Mouse (Mus musculus) heart, adult 8-10 months (tissue): ENCODE results near the gene Pdlim1. TPM values are rescaled to one million over a fixed set of nuclear protein-coding genes. Genes with fewer than 3 reads are reported as not detected.
"Not testable (repeated sequence)": the region's sequence is repeated elsewhere in the genome, so short reads cannot be mapped to it uniquely, and the experiment has no call there.

Experiments used
- DNase-seq: peaks from one replicate; pipeline ENCODE4 v3.0.0; 2022; ENCODE audit warnings: low spot score
- total RNA-seq, 4 experiments: library from RNA; stranded (reverse); gene quantifications; 2 replicates each; pipeline ENCODE4 v1.2.4; 2022

Gene Pdlim1
- total RNA-seq, 4 experiments from 2014 or later: 114 to 157 (median 136) TPM

DNA sequence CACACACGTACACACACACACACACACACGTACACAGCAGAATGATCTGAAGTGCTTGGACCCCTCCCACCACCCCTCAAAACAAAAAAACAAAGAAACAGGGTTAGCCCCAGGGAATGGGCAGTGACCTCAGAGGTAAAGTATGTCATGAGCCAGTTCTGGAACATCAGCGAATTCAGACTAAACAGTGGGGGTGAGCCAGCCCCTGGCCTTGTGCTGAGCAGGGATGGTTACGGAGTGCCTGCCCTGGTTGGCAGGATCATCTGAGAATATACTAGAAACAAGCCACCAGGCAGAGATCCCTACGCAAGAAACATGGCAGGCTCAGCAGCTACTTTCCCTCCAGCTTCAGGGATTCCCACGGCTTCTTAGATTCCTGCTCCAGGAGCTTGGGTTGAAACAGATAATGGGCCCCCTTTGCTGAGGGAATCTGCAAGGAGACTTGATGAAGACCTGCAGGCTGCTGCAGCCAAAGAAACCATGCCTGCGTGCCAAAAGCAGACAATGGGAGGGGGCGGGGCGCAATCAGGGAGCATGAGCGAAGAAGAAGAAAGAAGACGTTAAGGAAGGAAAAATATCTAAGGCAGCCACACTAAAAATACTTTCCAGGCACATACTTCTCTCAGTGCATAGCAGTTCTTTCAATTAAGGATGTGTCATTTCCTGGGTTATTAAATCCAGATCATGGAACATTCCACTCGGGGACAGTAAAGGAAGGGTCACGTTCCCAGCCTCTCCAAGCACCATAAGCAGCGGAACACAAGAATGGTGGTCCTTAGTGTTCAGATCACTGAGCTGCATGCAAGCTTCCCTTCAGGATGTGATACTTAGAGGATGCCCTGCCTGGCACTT lies 30.6 kb downstream of the Pdlim1 start:
- peak; percentile 55 for DNase-seq

DNA sequence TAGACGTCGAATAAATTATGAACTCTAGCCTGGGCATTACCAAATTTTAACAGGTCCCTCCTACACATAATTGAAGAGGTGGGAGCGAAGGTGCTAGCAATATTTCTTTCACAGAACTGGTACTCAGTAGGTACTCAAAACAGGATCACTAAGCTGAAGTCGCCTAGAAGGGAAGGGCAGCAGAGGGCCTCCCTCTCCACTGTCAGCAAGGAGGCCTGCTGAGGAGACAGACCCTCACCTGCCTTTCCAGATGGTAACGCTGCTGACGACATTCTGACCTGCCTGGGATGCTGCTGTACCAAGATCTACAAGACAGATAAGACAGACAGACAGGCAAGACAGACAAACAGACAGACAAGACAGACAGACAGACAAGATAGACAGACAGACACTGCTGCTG lies 31.3 kb downstream of the Pdlim1 start:
- no peak for DNase-seq

DNA sequence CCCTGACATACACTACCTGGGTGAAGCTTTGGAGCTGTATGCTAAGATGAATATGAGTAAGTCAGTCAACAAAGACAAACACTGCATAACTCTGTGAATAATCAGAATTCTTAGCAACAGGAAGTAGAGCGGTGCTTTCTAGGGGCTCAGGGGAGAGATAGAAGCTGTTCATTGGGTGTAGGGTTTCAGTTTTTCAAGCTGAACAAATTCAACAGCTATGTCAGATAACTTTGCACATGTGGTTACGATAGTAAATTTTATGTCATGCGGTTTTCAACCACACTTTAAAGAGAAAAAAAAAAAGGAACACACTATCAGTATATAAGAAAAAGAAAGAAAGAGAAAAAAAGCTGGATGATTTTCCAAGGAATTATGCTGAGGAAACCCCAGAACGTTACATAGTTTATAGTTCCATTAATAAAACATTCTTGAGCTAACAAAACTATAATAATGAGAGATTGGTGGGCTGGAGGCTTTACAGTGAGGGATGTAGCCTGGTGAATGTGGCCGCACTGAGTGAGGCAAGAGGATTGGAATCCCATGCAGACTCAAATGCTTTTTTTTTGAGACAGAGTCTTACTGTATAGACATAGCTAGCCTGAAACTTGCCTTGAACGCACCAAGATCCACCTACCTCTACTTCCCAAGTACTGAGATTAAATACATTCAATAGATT lies 33.3 kb downstream of the Pdlim1 start:
- no peak for DNase-seq

DNA sequence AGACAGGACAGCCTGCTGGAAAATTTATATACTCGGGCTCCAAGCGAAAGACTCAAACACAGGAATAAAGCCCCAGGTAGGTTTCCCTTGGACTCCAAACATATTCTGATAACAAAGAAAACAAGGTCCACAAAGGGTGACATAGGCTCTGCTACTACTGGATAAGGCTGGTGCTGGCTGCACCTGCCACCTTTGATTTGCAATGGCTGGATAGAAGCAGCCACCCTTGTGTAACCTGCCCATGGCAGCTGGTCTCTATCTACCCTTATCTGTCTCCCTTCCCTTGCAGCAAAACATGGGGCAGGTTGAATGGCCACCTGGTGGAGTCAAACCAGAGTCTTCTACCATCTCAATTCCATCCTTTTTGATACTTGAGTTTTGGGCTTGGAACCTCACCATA lies 39.1 kb downstream of the Pdlim1 start:
- DNase-seq: no peak

DNA sequence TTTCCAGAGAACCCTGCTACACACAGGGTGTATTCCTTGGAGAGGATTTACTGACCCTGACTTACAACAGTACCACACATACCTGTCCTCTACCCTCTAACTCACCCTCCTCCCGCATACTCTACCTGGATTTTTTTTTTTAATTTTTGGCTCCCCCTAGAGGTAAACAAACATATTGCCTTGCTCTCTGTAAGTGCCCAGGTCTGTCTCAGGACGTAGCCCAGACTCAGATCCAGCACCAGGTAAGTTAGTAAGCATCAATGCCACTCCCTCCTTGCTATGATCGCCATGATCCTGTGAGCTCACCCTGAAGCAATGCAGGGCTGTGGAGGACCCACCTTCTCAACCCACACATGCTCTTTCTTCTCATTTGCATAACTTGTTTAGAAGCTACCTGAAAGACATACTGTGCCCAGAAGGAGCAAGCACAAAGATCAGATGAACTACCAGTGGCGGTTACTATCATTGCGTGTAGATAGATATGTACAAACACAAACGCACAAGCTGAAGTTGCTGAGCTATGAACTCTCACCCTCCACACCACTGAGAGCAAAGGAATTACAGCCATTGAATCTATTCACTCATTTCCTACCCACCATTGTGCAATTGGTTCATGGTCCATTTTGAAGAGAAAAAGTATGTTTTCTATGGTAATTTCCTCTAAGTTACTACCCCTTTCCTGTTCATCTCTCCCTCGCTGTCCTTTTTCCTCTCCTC lies 39.7 kb downstream of the Pdlim1 start:
- DNase-seq: no peak

DNA sequence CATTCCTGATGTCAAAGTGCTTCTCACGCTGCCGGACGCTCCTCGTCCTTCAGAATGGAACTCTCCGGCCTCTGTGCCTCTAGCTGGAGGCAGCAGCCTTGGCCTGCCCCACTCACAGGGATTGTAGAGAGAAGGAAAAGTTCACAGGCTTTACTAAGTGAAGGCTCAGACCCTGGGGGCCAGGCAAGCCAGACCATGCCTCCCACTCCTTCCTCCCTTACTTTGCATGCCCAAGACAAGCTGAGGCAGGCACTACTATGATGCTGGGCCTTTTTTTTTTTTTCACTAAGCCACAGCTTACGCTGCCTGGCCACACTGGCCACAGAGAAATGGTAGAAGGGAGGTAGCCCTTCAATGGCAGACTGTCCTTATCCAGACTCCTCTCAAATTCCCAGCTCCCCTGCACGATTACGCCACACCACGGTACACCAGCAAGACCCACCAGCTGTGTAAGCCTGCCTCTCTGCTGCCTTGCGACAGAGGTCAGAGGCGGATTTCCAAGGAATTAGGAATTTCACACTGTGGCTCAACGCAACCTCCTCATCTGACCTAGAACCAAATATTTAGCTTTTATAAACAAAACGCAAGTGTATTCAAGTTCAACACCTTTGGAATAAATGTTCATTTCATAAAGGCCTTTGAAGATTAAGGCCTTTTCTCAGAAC lies 40.4 kb downstream of the Pdlim1 start:
- no peak for DNase-seq

DNA sequence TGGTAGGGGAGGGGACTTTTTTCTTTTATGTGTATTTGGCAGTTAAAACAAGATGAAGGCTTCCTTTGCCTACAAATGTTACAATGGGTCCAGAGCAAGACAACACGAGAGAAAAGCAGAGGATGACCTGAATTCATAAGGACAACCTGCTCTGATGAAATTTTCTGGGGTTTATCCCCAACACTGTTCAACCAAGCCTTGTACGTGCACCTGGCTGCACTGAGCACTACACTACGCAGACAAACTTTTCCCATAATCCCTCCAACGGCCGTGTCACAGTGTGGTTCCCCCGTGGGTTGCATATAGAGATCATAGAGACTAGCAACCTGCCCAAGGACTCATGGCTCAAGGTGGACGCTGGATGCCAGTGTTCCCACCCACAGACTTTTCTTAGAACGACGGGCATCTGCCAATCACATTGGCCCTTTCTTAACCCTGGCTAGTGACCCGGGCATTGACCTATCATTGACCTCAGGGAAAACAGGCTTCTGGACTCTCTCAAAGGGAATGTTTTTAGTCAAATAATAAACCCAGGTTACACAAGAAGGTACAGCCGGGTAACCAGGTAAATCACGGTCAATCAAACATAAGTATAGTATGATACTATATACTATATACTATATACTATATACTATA lies 45.0 kb downstream of the Pdlim1 start:
- DNase-seq: no peak

DNA sequence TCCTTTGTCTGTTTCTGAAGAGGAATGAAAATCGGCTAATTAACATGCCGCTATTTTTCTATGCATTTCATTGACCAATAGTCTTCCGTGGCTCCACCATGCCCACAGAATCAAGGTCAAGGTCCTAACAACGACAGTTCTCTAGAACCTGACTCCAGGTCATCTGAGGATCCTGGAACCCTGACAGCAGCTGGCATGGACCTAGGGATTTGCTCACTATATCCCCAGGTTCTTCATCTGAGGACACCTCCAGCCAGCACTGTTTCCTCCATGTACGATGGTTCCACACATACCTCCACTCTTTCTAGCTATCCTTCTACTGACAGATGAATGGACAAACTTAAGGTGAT lies 45.9 kb downstream of the Pdlim1 start:
- no peak for DNase-seq

DNA sequence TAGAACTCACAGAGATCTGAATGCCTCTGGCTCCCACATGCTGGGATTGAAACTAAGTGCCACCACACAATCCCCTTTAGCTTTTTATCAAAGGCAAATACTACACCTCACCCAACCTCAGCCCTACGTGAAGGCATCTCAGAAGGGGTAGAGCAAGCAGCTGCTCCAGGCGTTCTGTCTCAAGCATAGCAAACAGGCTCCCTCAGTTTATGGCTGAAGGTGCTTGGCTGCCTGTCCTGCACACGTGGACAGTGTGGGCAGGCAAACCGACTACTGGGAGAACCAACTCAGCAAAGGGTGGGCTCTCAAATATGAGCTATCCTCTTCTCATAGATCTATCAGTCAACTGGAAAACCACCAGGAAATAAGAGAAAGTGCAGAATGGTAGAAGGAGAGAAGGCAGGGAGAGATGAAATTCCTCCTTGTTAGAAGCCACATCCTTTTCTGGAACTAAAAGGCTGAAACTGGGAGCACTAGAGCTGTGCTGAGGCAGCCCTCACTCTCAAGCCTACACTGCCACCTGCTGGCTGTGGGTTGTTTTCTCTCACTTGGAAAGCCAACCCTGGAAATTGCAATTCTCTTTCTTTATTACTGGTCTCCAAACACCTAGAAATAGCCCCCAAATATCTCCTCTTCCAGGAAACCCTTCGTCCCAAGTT lies 46.4 kb downstream of the Pdlim1 start:
- DNase-seq: peak; percentile 73

DNA sequence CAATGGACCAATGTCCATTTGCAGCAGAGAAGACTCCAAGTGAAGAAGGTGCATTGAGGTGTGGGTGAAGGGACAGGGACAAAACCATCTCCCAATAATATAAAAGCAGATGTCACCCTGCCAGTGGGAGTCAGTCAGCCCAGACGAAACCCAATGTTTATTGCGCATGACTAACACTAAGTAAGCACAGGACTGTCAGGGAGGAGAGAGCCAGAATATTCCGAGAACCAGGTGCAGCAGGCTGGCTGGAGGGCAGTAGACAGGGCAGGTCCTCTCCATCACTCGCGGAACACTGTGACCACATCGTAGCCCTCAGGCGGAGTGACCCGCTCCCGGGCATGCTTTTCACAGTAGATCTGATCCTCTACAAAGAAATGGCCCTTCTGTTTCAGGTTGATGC lies 49.3 kb downstream of the Pdlim1 start:
- not testable (repeated sequence) for DNase-seq

DNA sequence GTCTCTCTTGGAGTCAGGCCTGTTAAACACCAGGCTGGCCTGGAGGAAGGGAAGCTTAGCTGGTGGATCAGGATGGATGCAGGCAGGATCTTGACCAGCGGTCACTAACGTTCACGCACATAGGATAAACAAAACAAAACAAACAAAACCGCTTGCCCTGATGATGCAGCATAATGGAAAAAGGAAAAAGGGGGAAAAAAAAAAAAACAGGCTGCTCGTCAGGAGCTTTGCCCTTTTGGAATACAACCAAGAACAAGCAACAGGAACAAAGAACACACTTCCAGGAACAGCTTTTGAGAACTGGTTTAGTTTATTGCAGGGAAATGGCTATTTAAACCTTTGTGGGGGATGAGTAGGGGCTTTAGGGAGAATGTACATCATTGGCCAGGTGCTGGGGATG lies 50.8 kb downstream of the Pdlim1 start:
- DNase-seq: no peak

DNA sequence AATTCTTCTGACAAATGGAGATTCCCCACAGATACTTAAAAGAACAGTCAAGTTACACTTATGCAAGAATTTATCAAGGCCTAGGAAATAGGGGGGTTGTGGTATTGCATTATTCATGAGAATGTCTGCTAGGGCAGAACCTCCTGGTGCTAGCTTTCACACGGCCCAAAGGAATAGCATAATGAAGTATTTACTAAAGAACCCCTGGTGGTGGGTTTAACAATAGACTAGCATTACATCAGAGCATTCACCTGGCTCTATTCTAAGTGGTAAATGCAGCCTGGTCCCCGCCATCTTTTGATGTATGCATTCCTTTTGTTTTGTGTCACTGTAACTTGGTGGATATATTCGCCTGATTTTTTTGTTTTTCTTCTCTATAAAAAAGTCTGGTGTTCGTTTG lies 68.7 kb downstream of the Pdlim1 start:
- not testable (repeated sequence) for DNase-seq

DNA sequence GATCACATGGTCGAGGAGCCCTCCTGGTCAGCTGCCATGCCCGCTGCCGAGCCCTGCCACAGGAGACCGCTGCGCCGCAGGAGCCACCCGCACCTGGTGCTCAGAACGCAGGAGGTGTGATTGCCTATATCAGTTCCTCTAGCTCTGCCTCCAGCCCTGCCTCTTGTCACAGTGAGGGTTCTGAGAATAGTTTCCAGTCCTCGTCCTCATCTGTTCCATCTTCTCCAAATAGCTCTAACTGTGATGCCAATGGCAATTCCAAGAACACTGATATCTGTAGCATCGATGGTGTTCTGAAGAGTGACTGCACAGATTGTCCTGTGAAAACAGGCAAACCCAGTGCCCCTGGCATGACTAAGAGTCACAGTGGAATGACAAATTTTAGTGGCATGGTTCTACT lies 81.0 kb downstream of the Pdlim1 start:
- no peak for DNase-seq

DNA sequence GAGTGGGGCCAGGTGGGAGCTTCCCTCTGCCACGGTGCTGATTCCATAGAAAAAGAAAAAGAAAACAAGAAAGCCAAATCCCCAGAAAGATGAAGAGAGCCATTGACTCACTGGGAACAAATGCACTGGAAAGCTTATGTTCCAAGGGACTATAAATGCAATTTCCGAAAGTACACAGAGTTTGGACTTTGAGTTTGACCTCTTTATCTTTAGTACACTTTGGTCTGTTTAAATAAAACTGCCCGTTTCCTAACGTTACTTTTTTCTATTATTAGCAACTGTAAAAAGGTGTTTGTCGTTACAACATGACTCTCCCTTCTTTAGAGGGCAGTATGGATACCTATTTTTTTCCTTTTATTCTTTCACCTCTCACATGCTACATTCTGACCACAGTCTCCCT lies 84.5 kb downstream of the Pdlim1 start, which contains the start of gene Cyp2c70:
TSS of gene Cyp2c70 (minus strand) at position 174 of the 400 bp plus-strand sequence.
- DNase-seq: no peak

DNA sequence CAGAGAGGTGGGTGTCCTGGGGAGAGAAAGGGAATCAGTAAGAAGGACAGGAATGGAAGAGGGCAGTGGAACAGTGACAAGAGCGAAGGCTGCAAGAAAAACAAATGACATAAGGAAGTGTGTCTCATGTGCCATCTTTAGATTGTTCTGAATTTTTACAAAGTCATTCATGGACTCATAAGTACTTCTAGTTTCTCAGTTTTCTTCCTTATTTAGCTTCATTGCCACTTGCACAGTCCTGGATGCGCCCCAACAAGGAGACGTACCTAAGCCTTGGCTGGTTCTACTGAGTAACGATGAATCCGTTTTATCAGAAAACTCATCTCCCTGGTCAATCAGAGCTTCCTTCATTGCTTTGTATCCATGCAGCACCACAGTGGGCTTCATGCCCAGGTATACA lies 88.0 kb downstream of the Pdlim1 start:
- no peak for DNase-seq

DNA sequence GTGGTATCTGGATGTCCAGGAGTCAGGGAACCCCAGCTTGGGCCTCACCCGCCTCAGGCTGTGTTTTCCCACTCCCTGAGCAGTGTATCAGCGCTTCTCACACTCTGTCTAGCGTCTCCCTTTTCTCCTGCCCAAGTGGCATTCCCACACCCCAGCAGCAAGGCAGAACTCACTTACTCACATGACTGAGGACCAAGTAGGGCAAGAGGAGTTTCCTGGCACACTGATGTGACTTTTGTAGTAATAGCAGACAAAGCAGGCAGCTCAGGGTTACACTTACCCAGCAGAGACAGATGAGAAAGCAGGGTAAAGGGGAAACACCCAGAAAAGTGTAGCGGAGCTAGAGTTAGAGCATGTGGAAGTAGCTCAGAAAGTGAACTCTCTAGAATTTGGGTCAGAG lies 93.3 kb downstream of the Pdlim1 start:
- no peak for DNase-seq

Other genes with a start within 250 kb of the Pdlim1 start
- gene Cyp2c54, start 198.0 kb downstream of the Pdlim1 start, total RNA-seq: not detected
- not detected for gene Cyp2c50, start 182.2 kb downstream of the Pdlim1 start, total RNA-seq
- gene Cyp2c70, start 84.5 kb downstream of the Pdlim1 start, total RNA-seq: under 1 TPM; 0.16 to 0.46 (median 0.31) TPM
- 100 to 1,000 TPM; 758 to 979 (median 853) TPM for gene Sorbs1, start 241.9 kb upstream of the Pdlim1 start, total RNA-seq